Mouse (Mus musculus) heart, postnatal 36 days (tissue): ENCODE data around the gene Bcl2l15. TPM values are rescaled to one million over a fixed set of nuclear protein-coding genes. Genes with fewer than 3 reads are reported as not detected.

Source experiments
- DNase-seq, 2 experiments: peaks; one replicate each; pipeline ENCODE4 v3.0.0; 2021 to 2022
- intact Hi-C: fragments of 180-260 bp; cut with DNase I; formaldehyde crosslinking; loops from one replicate; pipeline ENCODE4 v1.15.1; 2025
- total RNA-seq, 2 experiments: library from RNA; stranded (reverse); gene quantifications; 2 replicates each; pipeline ENCODE4 v1.2.3; 2021

Bcl2l15 gene
- total RNA-seq, 2 experiments from 2014 or later: not detected

- no peak for DNase-seq
- intact Hi-C loops: no loop called here
Measured at GRCm38 (mm10) chr3:103862721-103863220, 30.4 kb downstream of the Bcl2l15 start.

GRCm38 (mm10) chr3:103864200-103864599 is 31.8 kb downstream of the Bcl2l15 start:
- DNase-seq: no peak
- intact Hi-C loops: no loop called here

- intact Hi-C loops: no loop called here
Measured at GRCm38 (mm10) chr3:103867424-103867971, 35.1 kb downstream of the Bcl2l15 start.

GRCm38 (mm10) chr3:103868008-103868407 is 35.6 kb downstream of the Bcl2l15 start:
- intact Hi-C loops: no loop called here
- no peak for DNase-seq

More at GRCm38 (mm10) chr3:103867424-103867971, 35.1 kb downstream of the Bcl2l15 start:
- DNase-seq: no peak

GRCm38 (mm10) chr3:103872663-103873098 is 40.3 kb downstream of the Bcl2l15 start:
- DNase-seq: no peak
- intact Hi-C loops: no loop called here

GRCm38 (mm10) chr3:103874329-103874728 is 41.9 kb downstream of the Bcl2l15 start:
- intact Hi-C loops: no loop called here
- no peak for DNase-seq

- intact Hi-C loops: loop anchor here (2.0 to 5.0 kb wide), 5 partner anchors 34 to 493 kb away; no protein-coding TSS in a partner anchor
- DNase-seq: no peak
Measured at GRCm38 (mm10) chr3:103885946-103886345, 53.5 kb downstream of the Bcl2l15 start.

GRCm38 (mm10) chr3:103887581-103887980 is 55.2 kb downstream of the Bcl2l15 start:
- intact Hi-C loops: loop anchor here (2.0 to 5.0 kb wide), 5 partner anchors 35 to 495 kb away; no protein-coding TSS in a partner anchor
- peak; percentile 35 to 39 for DNase-seq

- no peak for DNase-seq
- intact Hi-C loops: no loop called here
Measured at GRCm38 (mm10) chr3:103893374-103893773, 61.0 kb downstream of the Bcl2l15 start.

Other genes starting within 250 kb of the Bcl2l15 start
- 1 to 10 TPM in 1 of 2 experiments, not detected in 1; 2.0 TPM for gene Atg4a-ps, start 186.5 kb upstream of the Bcl2l15 start, total RNA-seq
- 1 to 10 TPM; 5.2 to 6.0 TPM for gene Olfml3, start 94.6 kb upstream of the Bcl2l15 start, total RNA-seq
- gene Gm10964, start 93.2 kb upstream of the Bcl2l15 start, total RNA-seq: not detected
- gene Hipk1, start 41.0 kb upstream of the Bcl2l15 start, total RNA-seq: 100 to 1,000 TPM; 100 to 114 TPM
- 1 to 10 TPM; 6.5 to 9.2 TPM for gene Dclre1b, start 23.2 kb upstream of the Bcl2l15 start, total RNA-seq
- gene Ap4b1, start 23.1 kb upstream of the Bcl2l15 start, total RNA-seq: 10 to 100 TPM; 12.4 to 14.0 TPM
- not detected for gene Gm43064, start 23.0 kb upstream of the Bcl2l15 start, total RNA-seq
- gene Ptpn22, start 27.2 kb downstream of the Bcl2l15 start, total RNA-seq: under 1 TPM; 0.61 to 0.62 TPM
- gene Rsbn1, start 81.5 kb downstream of the Bcl2l15 start, total RNA-seq: 1 to 10 TPM; 8.6 to 9.0 TPM
- gene Phtf1, start 135.5 kb downstream of the Bcl2l15 start, total RNA-seq: 1 to 10 TPM; 7.3 to 7.6 TPM